Comparison of ENCODE assay signal across 9 mouse cellular contexts in genomic region chr10:96188168-96188567, GRCm38 (mm10). TPM values are rescaled to one million over a fixed set of nuclear protein-coding genes. Genes with fewer than 3 reads are reported as not detected.
DNase-seq lines count a peak whose midpoint lies in the region; ATAC-seq and TF ChIP-seq lines count a peak whose summit lies in the region.
"Had no signal": no experiment of that assay in that cellular context is flagged by ENCODE, and none has a peak within 500 bp of the region (broad histone marks: within the 10 kb centered on the region; RNA-seq: fewer than 3 reads in every experiment).

No protein-coding gene starts in this region.

- ATAC-seq in forebrain, embryonic 15.5 days (replicated peaks) = no peak

- no peak overlapping the region for H3ac ChIP-seq in C2C12 (ENCODE audit: control insufficient read depth, insufficient read length, low read depth)

- H3K27ac ChIP-seq in forebrain, embryonic 15.5 days (replicated peaks) = no peak overlapping the region
- H3K27ac ChIP-seq: limb, embryonic 12.5 days had no signal

- peak; percentile 48 for DNase-seq in adrenal gland, postnatal 14 days
- peak; percentile 36 to 53 for DNase-seq in heart, postnatal 36 days
- DNase-seq in lung, adult 18-20 months = peak; percentile 47 to 71
- DNase-seq in spleen, adult 12 weeks (ENCODE audit: low spot score) = no peak
- no peak for DNase-seq in ovary, postnatal 36 days (ENCODE audit: low spot score)
- no peak for DNase-seq in layer of hippocampus, postnatal 36 days

- no peaks in the 10 kb centered on the region for H3K36me3 ChIP-seq in C2C12 (ENCODE audit: control insufficient read depth, insufficient read depth)
- H3K36me3 ChIP-seq in forebrain, embryonic 15.5 days = no peaks in the 10 kb centered on the region
- H3K36me3 ChIP-seq: limb, embryonic 12.5 days had no signal

- no peaks in the 10 kb centered on the region for H3K79me2 ChIP-seq in C2C12 (ENCODE audit: control insufficient read depth, insufficient read depth)

- intact Hi-C loops in heart, postnatal 36 days (cut with DNase I) = no loop called here

- 87% methylated on average over 7 of the region's 7 CpGs for WGBS in forebrain, embryonic 15.5 days

- no peaks in the 10 kb centered on the region for H3K27me3 ChIP-seq in C2C12 (ENCODE audit: control insufficient read depth, insufficient read depth, insufficient read length)
- no peaks in the 10 kb centered on the region for H3K27me3 ChIP-seq in forebrain, embryonic 15.5 days
- H3K27me3 ChIP-seq: limb, embryonic 12.5 days had no signal

- no peak overlapping the region for H3K4me3 ChIP-seq in C2C12 (ENCODE audit: insufficient read depth, poor library complexity, severe bottlenecking)
- H3K4me3 ChIP-seq in forebrain, embryonic 15.5 days = no peak overlapping the region
- H3K4me3 ChIP-seq: limb, embryonic 12.5 days had no signal

- TF ChIP-seq CTCF in C2C12 (IDR thresholded peaks at IDR 0.05; ENCODE audit: control insufficient read depth, insufficient read depth, insufficient read length) = no peak

- no peak overlapping the region for H3K9ac ChIP-seq in forebrain, embryonic 15.5 days (replicated peaks)
- H3K9ac ChIP-seq: limb, embryonic 12.5 days had no signal

- no peaks in the 10 kb centered on the region for H3K4me1 ChIP-seq in forebrain, embryonic 15.5 days
- H3K4me1 ChIP-seq: limb, embryonic 12.5 days had no signal

- no peaks in the 10 kb centered on the region for H3K9me3 ChIP-seq in forebrain, embryonic 15.5 days
- H3K9me3 ChIP-seq: limb, embryonic 12.5 days had no signal

- no peak overlapping the region for H3K4me2 ChIP-seq in forebrain, embryonic 15.5 days (replicated peaks)
- H3K4me2 ChIP-seq: limb, embryonic 12.5 days had no signal

- no peaks in the 10 kb centered on the region for H3K79me3 ChIP-seq in C2C12 (ENCODE audit: low read depth)

TF ChIP-seq in C2C12, 6 proteins besides CTCF, POLR2A, EP300 and RAD21:
- TF ChIP-seq MAX (IDR thresholded peaks at IDR 0.05) (peak; percentile 16), USF1 (IDR thresholded peaks at IDR 0.05; ENCODE audit: low read depth) (no peak), CEBPB (IDR thresholded peaks at IDR 0.05; ENCODE audit: low read depth) (peak; percentile 89), MYOD1 (IDR thresholded peaks at IDR 0.05; ENCODE audit: control insufficient read depth, insufficient read length, low read depth) (no peak), FOSL1 (IDR thresholded peaks at IDR 0.05; ENCODE audit: insufficient read depth, low read length, poor library complexity, severe bottlenecking) (peak; percentile 22), MYOG (IDR thresholded peaks at IDR 0.05; ENCODE audit: control insufficient read depth, extremely low read depth, insufficient read length) (no peak)

RNA-seq across cellular contexts. Expression of gene Gm5426, which starts 51.8 kb away (rescaled TPM):
- not detected for polyA plus RNA-seq in C2C12 (2012; fragmentation: generic; extraction: Trizol)
- not detected in 2 replicates for total RNA-seq in adrenal gland, postnatal 14 days (2021)
- not detected for total RNA-seq in heart, postnatal 36 days (2021)
- not detected in 2 replicates for polyA plus RNA-seq in forebrain, embryonic 15.5 days (2015; fragmentation: Nextera tagmentation; extraction: Ambion mirVana)
- total RNA-seq in layer of hippocampus, postnatal 36 days (2021) = not detected
- polyA plus RNA-seq: limb, embryonic 12.5 days had no signal

Comparison
In these comparisons a context has a peak if more than half of its experiments do, and no peak if none do; other contexts are left out.
1. DNase-seq: peak in adrenal gland, postnatal 14 days (single experiment), heart, postnatal 36 days (2 of 2) and lung, adult 18-20 months (2 of 2); none in spleen, adult 12 weeks (single experiment), ovary, postnatal 36 days (single experiment) and layer of hippocampus, postnatal 36 days (0 of 2).